Mouse (Mus musculus) liver, embryonic 16.5 days (tissue): Measurements from ENCODE around the gene Chek1. TPM values are rescaled to one million over a fixed set of nuclear protein-coding genes. Genes with fewer than 3 reads are reported as not detected.

Experiments used
- ATAC-seq: fragments of 200-750 bp; cut with Nextera tagmentation; 2 replicates; pipeline ENCODE4 v1.8.0; 2017; ENCODE audit warnings: low read depth, mild to moderate bottlenecking, moderate number of reproducible peaks, moderate library complexity
- H3K27ac ChIP-seq: fragments of 300-500 bp; sonication (generic); 2 replicates; pipeline ENCODE4 v1.5.1; 2014; ENCODE audit warnings: mild to moderate bottlenecking, low read length
- H3K27me3 ChIP-seq: fragments of 300-500 bp; sonication (generic); 2 replicates; pipeline ENCODE4 v1.6.1; 2014; ENCODE audit warnings: low read depth, low read length, mixed read lengths; ENCODE audit not compliant: control insufficient read depth, insufficient read depth
- H3K36me3 ChIP-seq: fragments of 300-500 bp; sonication (generic); 2 replicates; pipeline ENCODE4 v1.6.1; 2014; ENCODE audit warnings: mild to moderate bottlenecking; ENCODE audit not compliant: control insufficient read depth, insufficient read depth
- H3K4me1 ChIP-seq: fragments of 300-500 bp; sonication (generic); 2 replicates; pipeline ENCODE4 v1.6.1; 2014; ENCODE audit warnings: low read depth, low read length, mixed read lengths; ENCODE audit not compliant: control insufficient read depth
- H3K4me2 ChIP-seq: fragments of 300-500 bp; sonication (generic); 2 replicates; pipeline ENCODE4 v1.6.1; 2014; ENCODE audit warnings: low read depth, low read length, mixed read lengths
- H3K4me3 ChIP-seq: fragments of 300-500 bp; sonication (generic); 2 replicates; pipeline ENCODE4 v1.5.1; 2014; ENCODE audit warnings: low read depth, mild to moderate bottlenecking, low read length
- H3K9ac ChIP-seq: fragments of 300-500 bp; sonication (generic); 2 replicates; pipeline ENCODE4 v1.6.1; 2014; ENCODE audit warnings: low read depth, low read length
- H3K9me3 ChIP-seq: fragments of 300-500 bp; sonication (generic); replicated peaks from 2 replicates; pipeline ENCODE4 v1.6.1; 2016; ENCODE audit warnings: low read length; ENCODE audit not compliant: control insufficient read depth
- WGBS: fragments of 180-500 bp; shearing (Covaris S2); extraction: QIAGEN DNeasy Blood & Tissue Kit; methylation state at CpG from one replicate; pipeline ENCODE4 v1.1.7; 2014; ENCODE audit not compliant: insufficient replicate concordance; 5-methylcytosine and 5-hydroxymethylcytosine counted together
- polyA plus RNA-seq: library from polyadenylated mRNA; unstranded; fragments of >200 nt; fragmentation: Nextera tagmentation; extraction: Ambion mirVana; gene quantifications from 2 replicates; pipeline ENCODE4 v1.2.1, GENCODE M21; 2015

Gene Chek1
- polyA plus RNA-seq, 1 experiment from 2014 or later: 15.3 TPM

GRCm38 (mm10) chr9:36707304-36707703, 19.6 kb downstream of the Chek1 start:
- 43% methylated on average over 6 of the region's 6 CpGs for WGBS
- H3K27me3 ChIP-seq: no peaks in the 10 kb centered on the region
- ATAC-seq: no peak
- no peak overlapping the region for H3K4me2 ChIP-seq
- H3K4me1 ChIP-seq: no peaks in the 10 kb centered on the region
- no peak overlapping the region for H3K4me3 ChIP-seq
- no peak overlapping the region for H3K27ac ChIP-seq
- H3K9me3 ChIP-seq: no peaks in the 10 kb centered on the region
- H3K9ac ChIP-seq: no peak overlapping the region
- H3K36me3 ChIP-seq: peaks cover 12% of the 10 kb centered on the region; the same call in 1 of the 2 replicates

- Histone ChIP-seq H3K4me2 (no peak overlapping the region), H3K9ac (no peak overlapping the region), H3K27me3 (no peaks in the 10 kb centered on the region), H3K36me3 (peaks cover 10% of the 10 kb centered on the region; the same call in 1 of the 2 replicates), H3K4me1 (no peaks in the 10 kb centered on the region), H3K4me3 (no peak overlapping the region), H3K9me3 (no peaks in the 10 kb centered on the region), H3K27ac (no peak overlapping the region)
- no peak for ATAC-seq
- WGBS: 74% methylated on average over 3 of the region's 3 CpGs
Observed at GRCm38 (mm10) chr9:36705923-36706322, 20.9 kb downstream of the Chek1 start.

- Histone ChIP-seq H3K9me3 (no peaks in the 10 kb centered on the region), H3K9ac (no peak overlapping the region), H3K27me3 (no peaks in the 10 kb centered on the region), H3K36me3 (no peaks in the 10 kb centered on the region), H3K4me1 (no peaks in the 10 kb centered on the region), H3K27ac (no peak overlapping the region), H3K4me3 (no peak overlapping the region), H3K4me2 (no peak overlapping the region)
- no peak for ATAC-seq
- 76% methylated on average over 10 of the region's 10 CpGs for whole genome bisulfite sequencing
Observed at GRCm38 (mm10) chr9:36694276-36694675, 32.6 kb downstream of the Chek1 start.

GRCm38 (mm10) chr9:36692920-36693319, 33.9 kb downstream of the Chek1 start, which contains the start of gene Acrv1:
Gene Acrv1 (plus strand): TSS chr9:36693220.
- H3K27ac ChIP-seq: no peak within 1 kb of the TSS
- 26% methylated on average over 1 of the region's 1 CpGs for WGBS
- no peak within 1 kb of the TSS for H3K4me3 ChIP-seq
- no peaks in the 10 kb centered on the region for H3K4me1 ChIP-seq
- no peak for ATAC-seq
- H3K9ac ChIP-seq: no peak within 1 kb of the TSS
- no peak within 1 kb of the TSS for H3K4me2 ChIP-seq
- H3K36me3 ChIP-seq: no peaks in the 10 kb centered on the region
- no peaks in the 10 kb centered on the region for H3K27me3 ChIP-seq
- no peaks in the 10 kb centered on the region for H3K9me3 ChIP-seq

GRCm38 (mm10) chr9:36687329-36687728, 39.5 kb downstream of the Chek1 start:
- H3K4me3 ChIP-seq: no peak overlapping the region
- no peak overlapping the region for H3K9ac ChIP-seq
- no peak for ATAC-seq

GRCm38 (mm10) chr9:36681424-36681823, 45.4 kb downstream of the Chek1 start:
- Histone ChIP-seq H3K4me1 (no peaks in the 10 kb centered on the region), H3K9me3 (no peaks in the 10 kb centered on the region), H3K27me3 (no peaks in the 10 kb centered on the region), H3K4me2 (no peak overlapping the region), H3K36me3 (no peaks in the 10 kb centered on the region), H3K27ac (no peak overlapping the region), H3K4me3 (no peak overlapping the region), H3K9ac (no peak overlapping the region)
- ATAC-seq: no peak
- 41% methylated on average over 2 of the region's 2 CpGs for WGBS

More at GRCm38 (mm10) chr9:36687329-36687728, 39.5 kb downstream of the Chek1 start:
- Histone ChIP-seq H3K27me3 (no peaks in the 10 kb centered on the region), H3K9me3 (no peaks in the 10 kb centered on the region), H3K4me2 (no peak overlapping the region), H3K36me3 (no peaks in the 10 kb centered on the region), H3K4me1 (no peaks in the 10 kb centered on the region), H3K27ac (no peak overlapping the region)

Other genes starting within 250 kb of the Chek1 start
- gene Gm5615, start 185.1 kb downstream of the Chek1 start, polyA plus RNA-seq: not detected in 2 replicates
- not detected in 2 replicates for gene Gm17689, start 144.4 kb downstream of the Chek1 start, polyA plus RNA-seq
- not detected in 2 replicates for gene A630095E13Rik, start 83.7 kb downstream of the Chek1 start, polyA plus RNA-seq
- gene Acrv1, start 33.8 kb downstream of the Chek1 start, polyA plus RNA-seq: not detected in 2 replicates
- 192 and 201 TPM in 2 replicates for gene Stt3a, start 40.6 kb upstream of the Chek1 start, polyA plus RNA-seq
- gene Ei24, start 70.3 kb upstream of the Chek1 start, polyA plus RNA-seq: 25.3 and 26.2 TPM in 2 replicates
- 0.08 and 0.12 TPM in 2 replicates for gene Fez1, start 94.8 kb upstream of the Chek1 start, polyA plus RNA-seq